Mouse (Mus musculus): ENCODE results near the gene F5. TPM values are rescaled to one million over a fixed set of nuclear protein-coding genes. Genes with fewer than 3 reads are reported as not detected.
A peak's percentile ranks its signal among the peaks of the same experiment; 100 is the strongest.
"Not testable (repeated sequence)": the region's sequence is repeated elsewhere in the genome, so short reads cannot be mapped to it uniquely, and the experiment has no call there.

The F5 gene
- polyA plus RNA-seq, 1 experiment from 2014 or later = 0.27 TPM

DNA sequence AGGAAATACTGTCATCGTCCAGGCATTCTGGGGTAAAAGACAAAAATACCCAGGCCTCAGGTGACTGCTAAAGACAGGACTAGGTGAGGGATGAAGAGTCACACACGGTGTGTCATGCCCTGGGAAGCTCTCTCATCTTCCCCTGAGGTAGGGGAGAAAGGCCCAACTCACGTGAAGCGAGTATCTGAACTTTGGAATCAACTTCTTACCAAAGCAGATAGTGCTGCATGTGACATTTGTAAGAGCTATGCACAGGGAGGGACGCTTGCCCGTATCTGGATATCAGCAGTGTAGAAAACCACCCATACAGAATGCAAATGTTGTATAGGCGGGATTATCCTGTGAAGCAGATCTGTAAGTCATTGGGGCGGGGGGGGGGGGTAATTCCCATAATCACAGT lies 61.0 kb downstream of the F5 start:
- H3K4me1 ChIP-seq (ENCODE audit: control insufficient read depth, insufficient read depth, low read length) = 0 out of 2 replicates have a peak, but pooled peaks cover 3% of the 10 kb centered on the region
- no peak overlapping the region for H3K27ac ChIP-seq (ENCODE audit: low read depth, low read length)
- H3K4me3 ChIP-seq (ENCODE audit: low read length) = no peak overlapping the region
- no peak overlapping the region for H3K4me2 ChIP-seq (replicated peaks; ENCODE audit: low read depth, low read length)
- WGBS = 81% methylated on average over 8 of the region's 8 CpGs
- ATAC-seq (ENCODE audit: low FRiP score, low TSS enrichment) = no peak
- H3K36me3 ChIP-seq (ENCODE audit: control insufficient read depth, insufficient read depth, low read length) = no peaks in the 10 kb centered on the region
- no peaks in the 10 kb centered on the region for H3K9me3 ChIP-seq (ENCODE audit: control insufficient read depth, low read length)
- no peak overlapping the region for H3K9ac ChIP-seq (ENCODE audit: low read depth, low read length)
- no peaks in the 10 kb centered on the region for H3K27me3 ChIP-seq (ENCODE audit: control insufficient read depth, insufficient read depth, low read length)

DNA sequence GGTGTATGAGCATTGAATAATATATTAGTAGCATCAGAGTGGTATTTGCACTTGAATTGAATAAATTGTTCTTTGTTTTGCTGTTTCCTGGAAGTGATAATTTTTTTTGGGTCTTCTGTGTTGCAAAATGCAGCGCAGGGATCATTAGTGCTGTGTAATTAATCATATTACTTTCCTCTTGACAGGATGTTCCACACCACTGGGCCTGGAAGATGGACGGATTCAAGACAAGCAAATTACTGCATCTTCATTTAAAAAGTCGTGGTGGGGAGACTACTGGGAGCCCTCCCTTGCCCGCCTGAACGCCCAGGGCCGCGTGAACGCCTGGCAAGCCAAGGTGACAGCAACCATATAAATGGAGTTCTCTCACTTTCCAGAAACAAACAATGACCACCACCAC lies 62.6 kb downstream of the F5 start:
- ATAC-seq (ENCODE audit: low FRiP score, low TSS enrichment) = no peak
- 25% methylated on average over 8 of the region's 8 CpGs for WGBS
- Histone ChIP-seq H3K4me3 (ENCODE audit: low read length) (no peak overlapping the region), H3K27ac (ENCODE audit: low read depth, low read length) (no peak overlapping the region), H3K9me3 (ENCODE audit: control insufficient read depth, low read length) (no peaks in the 10 kb centered on the region), H3K36me3 (ENCODE audit: control insufficient read depth, insufficient read depth, low read length) (no peaks in the 10 kb centered on the region), H3K4me1 (ENCODE audit: control insufficient read depth, insufficient read depth, low read length) (0 out of 2 replicates have a peak, but pooled peaks cover 3% of the 10 kb centered on the region), H3K4me2 (replicated peaks; ENCODE audit: low read depth, low read length) (no peak overlapping the region), H3K27me3 (ENCODE audit: control insufficient read depth, insufficient read depth, low read length) (no peaks in the 10 kb centered on the region), H3K9ac (ENCODE audit: low read depth, low read length) (no peak overlapping the region)

DNA sequence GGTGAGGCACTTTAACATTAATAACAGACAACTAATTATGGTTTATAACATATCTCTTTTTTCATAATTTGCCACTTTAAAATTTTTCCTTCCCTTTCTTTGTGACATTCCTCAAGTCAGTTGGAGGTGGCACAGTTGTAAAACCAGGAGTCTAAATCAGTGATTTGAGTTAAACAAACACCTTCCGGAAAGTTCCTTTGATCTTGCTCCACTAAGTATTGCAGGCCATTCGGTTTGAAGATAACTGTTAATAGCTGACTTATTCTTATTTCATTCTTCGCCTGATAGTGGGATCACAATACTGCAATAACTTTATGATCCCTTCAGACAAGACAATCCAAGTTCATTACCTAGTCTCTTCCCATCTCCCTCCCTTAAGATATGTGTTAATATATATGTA lies 63.5 kb downstream of the F5 start:
- Histone ChIP-seq H3K27me3 (ENCODE audit: control insufficient read depth, insufficient read depth, low read length) (no peaks in the 10 kb centered on the region), H3K4me2 (replicated peaks; ENCODE audit: low read depth, low read length) (no peak overlapping the region), H3K4me3 (ENCODE audit: low read length) (no peak overlapping the region), H3K36me3 (ENCODE audit: control insufficient read depth, insufficient read depth, low read length) (no peaks in the 10 kb centered on the region), H3K9ac (ENCODE audit: low read depth, low read length) (no peak overlapping the region), H3K4me1 (ENCODE audit: control insufficient read depth, insufficient read depth, low read length) (0 out of 2 replicates have a peak, but pooled peaks cover 3% of the 10 kb centered on the region), H3K27ac (ENCODE audit: low read depth, low read length) (no peak overlapping the region), H3K9me3 (ENCODE audit: control insufficient read depth, low read length) (no peaks in the 10 kb centered on the region)
- 42% methylated on average over 3 of the region's 3 CpGs for WGBS
- ATAC-seq (ENCODE audit: low FRiP score, low TSS enrichment) = no peak

DNA sequence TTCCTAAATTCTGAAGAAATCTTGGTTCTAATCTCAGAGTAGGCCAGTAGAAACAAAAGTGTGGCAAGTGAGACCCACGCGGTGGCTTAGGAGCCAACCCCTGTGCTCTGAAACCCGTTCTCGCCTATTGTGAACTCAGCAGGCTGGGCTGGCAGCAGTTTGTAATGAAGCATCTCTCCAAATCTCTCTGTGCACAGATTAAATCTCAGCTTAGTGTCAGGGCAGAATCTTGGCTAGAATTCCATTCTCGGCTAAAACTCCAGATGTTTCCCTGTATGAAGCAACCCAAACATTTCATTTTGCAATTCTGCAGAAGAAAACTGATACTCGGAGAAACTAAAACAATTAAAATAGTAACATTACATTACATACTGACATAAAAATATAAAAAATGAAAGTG lies 63.9 kb downstream of the F5 start:
- no peaks in the 10 kb centered on the region for H3K9me3 ChIP-seq (ENCODE audit: control insufficient read depth, low read length)
- no peaks in the 10 kb centered on the region for H3K27me3 ChIP-seq (ENCODE audit: control insufficient read depth, insufficient read depth, low read length)
- H3K4me1 ChIP-seq (ENCODE audit: control insufficient read depth, insufficient read depth, low read length) = 0 out of 2 replicates have a peak, but pooled peaks cover 3% of the 10 kb centered on the region
- H3K4me2 ChIP-seq (replicated peaks; ENCODE audit: low read depth, low read length) = no peak overlapping the region
- H3K4me3 ChIP-seq (ENCODE audit: low read length) = no peak overlapping the region
- ATAC-seq (ENCODE audit: low FRiP score, low TSS enrichment) = no peak
- no peak overlapping the region for H3K27ac ChIP-seq (ENCODE audit: low read depth, low read length)
- H3K36me3 ChIP-seq (ENCODE audit: control insufficient read depth, insufficient read depth, low read length) = no peaks in the 10 kb centered on the region
- WGBS = 71% methylated on average over 6 of the region's 6 CpGs
- H3K9ac ChIP-seq (ENCODE audit: low read depth, low read length) = no peak overlapping the region

DNA sequence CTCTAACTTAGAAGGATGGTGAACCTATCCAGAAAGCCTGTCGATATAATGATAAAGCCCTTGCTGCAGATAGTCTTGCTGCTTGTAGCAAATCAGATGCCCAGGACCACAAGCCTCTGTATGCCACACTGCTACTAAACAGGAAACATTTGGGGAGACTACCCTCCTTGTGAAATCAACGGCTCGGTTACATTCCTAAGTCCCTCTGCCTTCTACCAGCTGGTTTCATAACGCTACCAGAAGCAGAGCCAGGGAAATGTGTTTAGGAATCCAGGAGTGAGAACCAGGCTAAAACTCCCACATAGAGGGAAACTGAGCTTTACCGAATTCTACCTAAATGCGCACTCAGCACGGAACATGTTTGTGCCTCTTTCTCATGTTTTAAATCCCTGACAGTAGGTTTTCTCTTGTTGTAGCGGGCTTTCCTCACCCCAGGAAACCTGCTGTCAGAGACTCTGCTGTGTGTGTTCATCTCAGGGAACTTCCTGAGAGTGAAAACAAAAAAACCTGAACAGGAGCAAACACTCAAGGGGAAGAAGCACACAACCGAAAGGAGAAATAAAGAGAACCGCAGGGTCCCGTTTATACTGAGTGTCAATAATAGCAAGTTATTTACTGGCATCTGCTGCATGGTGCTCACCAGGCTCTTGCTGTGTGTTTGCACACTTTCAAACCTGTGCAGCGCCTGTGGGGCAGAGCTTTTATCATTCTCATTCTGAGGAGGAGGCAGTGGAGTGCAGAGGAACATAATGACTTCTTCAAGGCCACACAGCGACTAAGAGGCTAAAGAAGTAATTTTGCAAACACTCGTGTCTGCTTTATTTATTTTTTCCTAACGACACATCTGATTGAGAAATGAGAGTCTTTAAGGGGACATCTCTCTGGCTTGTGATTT lies 66.4 kb downstream of the F5 start:
- WGBS = 53% methylated on average over 15 of the region's 15 CpGs
- Histone ChIP-seq H3K4me2 (replicated peaks; ENCODE audit: low read depth, low read length) (peak overlapping the region; percentile 5; the same call in 1 of the 2 replicates), H3K27me3 (ENCODE audit: control insufficient read depth, insufficient read depth, low read length) (no peaks in the 10 kb centered on the region), H3K4me1 (ENCODE audit: control insufficient read depth, insufficient read depth, low read length) (0 out of 2 replicates have a peak, but pooled peaks cover 3% of the 10 kb centered on the region), H3K36me3 (ENCODE audit: control insufficient read depth, insufficient read depth, low read length) (no peaks in the 10 kb centered on the region), H3K27ac (ENCODE audit: low read depth, low read length) (no peak overlapping the region), H3K9ac (ENCODE audit: low read depth, low read length) (no peak overlapping the region), H3K4me3 (ENCODE audit: low read length) (no peak overlapping the region), H3K9me3 (ENCODE audit: control insufficient read depth, low read length) (no peaks in the 10 kb centered on the region)
- ATAC-seq (ENCODE audit: low FRiP score, low TSS enrichment) = no peak

DNA sequence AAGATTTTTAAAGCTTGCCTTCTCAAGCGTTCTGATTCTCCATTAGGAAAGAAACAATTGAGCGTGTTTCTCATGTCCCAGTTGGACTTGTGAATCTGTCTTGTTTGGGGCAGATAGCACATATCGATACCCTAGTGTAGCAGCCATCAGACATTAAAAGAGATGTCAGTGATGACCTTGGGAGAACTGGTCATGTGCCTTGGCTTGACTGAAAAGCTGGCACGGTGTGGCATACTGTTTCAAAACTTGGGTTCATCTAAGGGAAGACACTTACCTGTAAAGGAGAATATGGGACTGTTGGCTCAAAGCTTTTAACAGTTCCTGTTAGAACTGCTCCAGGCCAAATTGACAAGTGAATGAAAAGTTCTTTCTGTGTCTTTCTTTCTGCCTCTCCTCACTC lies 68.6 kb downstream of the F5 start:
- H3K9ac ChIP-seq (ENCODE audit: low read depth, low read length) = no peak overlapping the region
- 88% methylated on average over 4 of the region's 4 CpGs for WGBS
- ATAC-seq (ENCODE audit: low FRiP score, low TSS enrichment) = no peak

DNA sequence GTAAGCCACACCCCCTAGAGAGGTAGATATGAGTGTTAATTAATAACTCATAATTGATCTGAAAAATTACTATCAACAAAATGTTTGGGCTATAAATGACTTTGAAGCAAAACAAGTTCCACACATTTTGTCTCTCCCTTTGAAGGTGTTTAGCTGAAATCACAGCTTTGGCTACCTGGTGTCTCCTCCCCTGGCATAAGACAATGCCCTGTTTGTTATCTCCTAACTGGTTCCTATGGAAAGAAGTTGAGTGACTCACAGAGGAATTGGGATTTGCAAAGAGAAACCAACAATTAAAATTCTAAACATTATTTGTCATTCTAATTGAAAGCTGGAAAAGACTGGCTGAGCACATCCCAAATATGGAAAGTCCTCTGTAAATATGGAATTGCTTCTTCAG lies 71.5 kb downstream of the F5 start:
- Histone ChIP-seq H3K27ac (ENCODE audit: low read depth, low read length) (no peak overlapping the region), H3K9me3 (ENCODE audit: control insufficient read depth, low read length) (no peaks in the 10 kb centered on the region), H3K27me3 (ENCODE audit: control insufficient read depth, insufficient read depth, low read length) (no peaks in the 10 kb centered on the region), H3K4me3 (ENCODE audit: low read length) (no peak overlapping the region), H3K9ac (ENCODE audit: low read depth, low read length) (no peak overlapping the region), H3K36me3 (ENCODE audit: control insufficient read depth, insufficient read depth, low read length) (no peaks in the 10 kb centered on the region), H3K4me1 (ENCODE audit: control insufficient read depth, insufficient read depth, low read length) (no peaks in the 10 kb centered on the region), H3K4me2 (replicated peaks; ENCODE audit: low read depth, low read length) (no peak overlapping the region)
- ATAC-seq (ENCODE audit: low FRiP score, low TSS enrichment) = no peak

More for the DNA sequence above, 68.6 kb downstream of the F5 start:
- Histone ChIP-seq H3K27ac (ENCODE audit: low read depth, low read length) (no peak overlapping the region), H3K4me1 (ENCODE audit: control insufficient read depth, insufficient read depth, low read length) (0 out of 2 replicates have a peak, but pooled peaks cover 3% of the 10 kb centered on the region), H3K9me3 (ENCODE audit: control insufficient read depth, low read length) (no peaks in the 10 kb centered on the region), H3K36me3 (ENCODE audit: control insufficient read depth, insufficient read depth, low read length) (no peaks in the 10 kb centered on the region), H3K27me3 (ENCODE audit: control insufficient read depth, insufficient read depth, low read length) (no peaks in the 10 kb centered on the region), H3K4me2 (replicated peaks; ENCODE audit: low read depth, low read length) (no peak overlapping the region), H3K4me3 (ENCODE audit: low read length) (no peak overlapping the region)

DNA sequence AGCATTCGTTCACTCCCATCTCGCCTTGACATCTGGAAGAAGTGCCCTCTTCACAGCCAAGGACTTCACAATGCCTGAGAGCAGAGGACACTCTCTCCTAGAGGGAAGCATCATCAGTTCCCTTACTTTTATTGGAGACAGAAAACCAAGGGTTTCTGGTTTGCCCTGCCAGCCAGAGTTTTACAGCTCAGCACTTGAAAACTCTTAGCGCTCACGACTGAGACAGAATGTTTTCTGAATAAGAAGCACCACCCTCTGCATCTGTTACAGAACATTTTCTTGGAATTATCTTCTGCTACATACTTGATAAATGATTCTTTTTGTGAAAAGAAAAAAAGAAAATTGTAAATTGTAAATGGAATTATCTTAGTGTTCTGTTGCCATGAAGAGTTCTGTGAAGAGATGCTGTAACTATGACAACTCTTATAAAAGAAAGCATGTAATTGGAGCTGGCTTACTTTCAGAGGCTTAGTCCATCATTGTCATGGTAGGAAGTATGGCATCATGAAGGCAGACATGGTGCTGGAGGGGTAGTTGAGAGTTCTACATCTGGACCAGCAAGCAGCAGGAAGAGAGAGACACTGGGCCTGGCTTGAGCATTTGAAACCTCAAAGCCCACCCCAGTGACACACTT lies 80.4 kb downstream of the F5 start:
- H3K4me2 ChIP-seq (replicated peaks; ENCODE audit: low read depth, low read length); H3K9ac ChIP-seq (ENCODE audit: low read depth, low read length); H3K4me1 ChIP-seq (ENCODE audit: control insufficient read depth, insufficient read depth, low read length); H3K36me3 ChIP-seq (ENCODE audit: control insufficient read depth, insufficient read depth, low read length); H3K27me3 ChIP-seq (ENCODE audit: control insufficient read depth, insufficient read depth, low read length); H3K9me3 ChIP-seq (ENCODE audit: control insufficient read depth, low read length); H3K4me3 ChIP-seq (ENCODE audit: low read length); H3K27ac ChIP-seq (ENCODE audit: low read depth, low read length); ATAC-seq (ENCODE audit: low FRiP score, low TSS enrichment): not testable (repeated sequence)
- 85% methylated on average over 2 of the region's 4 CpGs for WGBS

DNA sequence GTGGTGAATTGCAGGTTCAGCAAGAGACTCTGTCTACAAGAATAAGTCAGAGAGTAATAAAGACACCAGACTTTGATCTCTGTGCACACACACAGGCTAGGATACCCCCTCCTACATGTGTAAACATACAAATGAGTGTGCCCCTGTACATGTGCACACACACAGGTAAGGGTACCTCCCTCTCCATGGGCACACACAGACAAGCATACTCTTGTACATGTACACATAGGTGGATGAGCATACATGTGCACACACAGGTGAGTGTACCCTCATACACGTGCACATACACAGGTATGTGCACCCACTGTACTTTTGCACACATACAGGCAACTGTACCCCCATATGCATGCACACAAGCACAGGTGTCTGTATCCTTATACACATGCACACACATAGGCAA lies 81.8 kb downstream of the F5 start:
- no peak overlapping the region for H3K9ac ChIP-seq (ENCODE audit: low read depth, low read length)
- no peak overlapping the region for H3K27ac ChIP-seq (ENCODE audit: low read depth, low read length)
- H3K4me3 ChIP-seq (ENCODE audit: low read length) = no peak overlapping the region
- 71% methylated on average over 1 of the region's 1 CpGs for WGBS
- no peaks in the 10 kb centered on the region for H3K9me3 ChIP-seq (ENCODE audit: control insufficient read depth, low read length)
- ATAC-seq (ENCODE audit: low FRiP score, low TSS enrichment) = no peak
- H3K4me1 ChIP-seq (ENCODE audit: control insufficient read depth, insufficient read depth, low read length) = no peaks in the 10 kb centered on the region
- H3K36me3 ChIP-seq (ENCODE audit: control insufficient read depth, insufficient read depth, low read length) = no peaks in the 10 kb centered on the region
- H3K4me2 ChIP-seq (replicated peaks; ENCODE audit: low read depth, low read length) = no peak overlapping the region
- no peaks in the 10 kb centered on the region for H3K27me3 ChIP-seq (ENCODE audit: control insufficient read depth, insufficient read depth, low read length)
